Mouse (Mus musculus) T-helper 17 cell (primary cell): ENCODE data around the gene A730009L09Rik.

Experiments used
- in situ Hi-C, 2 experiments: fragments of 300-600 bp; cut with MboI, MseI; formaldehyde crosslinking; loops; 1 replicate in 1 of 2; 2 replicates in 1 of 2; pipeline ENCODE4 v1.15.1; 2025; ENCODE audit warnings: high pct_unique_total_duplicates in 2 of 2

A730009L09Rik gene

GRCm38 (mm10) chr16:84559569-84560278 is 44.8 kb downstream of the A730009L09Rik start:
- in situ Hi-C loops: loop anchor here in 1 of 2 experiments (5.0 kb wide), 1 partner anchor 318 kb away; no protein-coding TSS in a partner anchor

GRCm38 (mm10) chr16:84560279-84560602 is 45.3 kb downstream of the A730009L09Rik start:
- in situ Hi-C loops: no loop called here
